Mouse (Mus musculus): ENCODE results near the gene Zfp882. TPM values are rescaled to one million over a fixed set of nuclear protein-coding genes. Genes with fewer than 3 reads are reported as not detected.
"Not testable (repeated sequence)": the region's sequence is repeated elsewhere in the genome, so short reads cannot be mapped to it uniquely, and the experiment has no call there.

Gene Zfp882
- polyA plus RNA-seq (2016; fragmentation: Nextera tagmentation; extraction: Ambion mirVana): 5.4 and 7.2 TPM in 2 replicates

GRCm38 (mm10) chr8:71908309-71909261, at the start of gene Zfp882, which contains the start of gene Zfp617:
Zfp882 (plus strand) TSS chr8:71908608.
Zfp617 (plus strand) TSS chr8:71908635.
- H3K9me3 ChIP-seq (replicated peaks): no peaks in the 10 kb centered on the region
- peaks cover 8% of the 10 kb centered on the region for H3K36me3 ChIP-seq
- DNase-seq (ENCODE audit: low spot score): peak; percentile 91
- WGBS: 7% methylated on average over 47 of the region's 47 CpGs
- H3K4me3 ChIP-seq: peak within 1 kb of the TSS; percentile 71
- peak within 1 kb of the TSS; percentile 97 for H3K27ac ChIP-seq
- no peaks in the 10 kb centered on the region for H3K27me3 ChIP-seq (ENCODE audit: low read depth, poor library complexity, severe bottlenecking)
- no peaks in the 10 kb centered on the region for H3K4me1 ChIP-seq

- not testable (repeated sequence) for H3K4me1 ChIP-seq; H3K27ac ChIP-seq; H3K9me3 ChIP-seq (replicated peaks); H3K4me3 ChIP-seq; H3K36me3 ChIP-seq; DNase-seq (ENCODE audit: low spot score); H3K27me3 ChIP-seq (ENCODE audit: low read depth, poor library complexity, severe bottlenecking)
- WGBS: 83% methylated on average over 1 of the region's 1 CpGs
These were observed 46.9 kb upstream of the Zfp882 start for GRCm38 (mm10) chr8:71861551-71861950.

DNA sequence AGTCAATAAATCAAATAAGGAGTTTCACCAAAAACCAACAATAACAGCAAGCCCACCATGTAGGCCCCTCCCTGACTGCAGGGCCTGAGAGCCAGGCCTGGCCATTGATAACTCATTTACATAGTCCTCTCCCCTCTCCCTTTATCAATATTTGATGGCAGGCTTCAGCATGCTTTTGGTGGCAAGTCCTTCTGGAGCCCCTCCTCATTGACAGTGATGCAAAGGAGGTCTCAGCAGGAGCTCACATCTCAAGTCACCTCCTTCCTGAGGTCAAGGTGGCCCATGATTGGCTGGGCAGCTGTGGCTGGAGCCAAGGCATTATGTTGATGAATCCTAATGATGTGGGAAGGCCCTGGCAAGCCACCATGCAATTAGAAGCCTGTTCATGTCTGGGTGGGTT, 46.4 kb upstream of the Zfp882 start:
- not testable (repeated sequence) for DNase-seq (ENCODE audit: low spot score); H3K36me3 ChIP-seq; H3K4me1 ChIP-seq; H3K27ac ChIP-seq; H3K4me3 ChIP-seq; H3K9me3 ChIP-seq (replicated peaks); H3K27me3 ChIP-seq (ENCODE audit: low read depth, poor library complexity, severe bottlenecking)

DNA sequence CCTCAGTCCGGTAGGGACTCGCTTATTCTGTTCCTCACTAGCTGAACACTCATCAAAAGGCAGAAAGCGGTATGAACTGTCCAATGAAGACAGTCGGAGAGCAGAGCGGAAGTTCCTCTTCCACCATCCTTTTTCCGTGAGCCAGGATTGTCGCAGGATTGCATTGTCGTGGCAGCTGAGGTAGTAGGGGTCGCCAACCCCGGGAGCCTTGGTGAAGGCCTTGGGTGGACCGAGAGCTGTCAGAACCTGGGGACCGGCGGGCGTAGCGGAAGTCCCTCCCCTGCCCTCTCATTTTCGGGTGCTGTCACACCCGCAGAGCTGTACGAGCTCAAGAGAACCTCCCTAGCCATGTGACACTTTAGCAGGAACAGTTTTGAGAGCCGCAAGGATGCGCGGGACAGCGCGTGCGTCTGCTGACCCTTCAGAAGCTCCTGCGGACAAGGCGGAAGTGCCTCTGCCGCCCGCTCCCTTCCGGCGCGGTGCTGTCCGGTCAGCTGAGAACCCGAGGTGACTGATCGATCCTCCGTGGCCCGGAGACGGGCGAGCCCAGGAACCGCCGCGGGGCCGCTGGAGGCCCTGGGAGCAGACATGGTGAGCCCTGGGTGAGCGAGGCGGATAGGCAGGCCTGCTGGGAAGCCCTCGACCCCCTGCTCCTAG, 26.7 kb upstream of the Zfp882 start, which contains the start of gene Zfp709:
Zfp709 (plus strand) TSS at position 402 of the 657 bp plus-strand sequence.
- peak; percentile 71 for DNase-seq (ENCODE audit: low spot score)
- 8% methylated on average over 45 of the region's 45 CpGs for WGBS
- peaks cover 3% of the 10 kb centered on the region for H3K9me3 ChIP-seq (replicated peaks)
- peak within 1 kb of the TSS; percentile 89 for H3K27ac ChIP-seq
- H3K4me1 ChIP-seq: peaks cover 11% of the 10 kb centered on the region
- H3K4me3 ChIP-seq: peak within 1 kb of the TSS; percentile 68
- peaks cover 20% of the 10 kb centered on the region for H3K36me3 ChIP-seq
- H3K27me3 ChIP-seq (ENCODE audit: low read depth, poor library complexity, severe bottlenecking): 0 out of 2 replicates have a peak, but pooled peaks cover 6% of the 10 kb centered on the region

- not testable (repeated sequence) for H3K4me3 ChIP-seq; H3K9me3 ChIP-seq (replicated peaks); H3K4me1 ChIP-seq; DNase-seq (ENCODE audit: low spot score); H3K27me3 ChIP-seq (ENCODE audit: low read depth, poor library complexity, severe bottlenecking); H3K36me3 ChIP-seq; H3K27ac ChIP-seq
- 51% methylated on average over 11 of the region's 11 CpGs for WGBS
These were observed 7.7 kb upstream of the Zfp882 start for GRCm38 (mm10) chr8:71900666-71901065.

GRCm38 (mm10) chr8:71903084-71903483, 5.3 kb upstream of the Zfp882 start:
- not testable (repeated sequence) for H3K27ac ChIP-seq; H3K36me3 ChIP-seq; DNase-seq (ENCODE audit: low spot score); H3K4me1 ChIP-seq; H3K9me3 ChIP-seq (replicated peaks); H3K27me3 ChIP-seq (ENCODE audit: low read depth, poor library complexity, severe bottlenecking); H3K4me3 ChIP-seq
- 87% methylated on average over 1 of the region's 1 CpGs for WGBS

DNA sequence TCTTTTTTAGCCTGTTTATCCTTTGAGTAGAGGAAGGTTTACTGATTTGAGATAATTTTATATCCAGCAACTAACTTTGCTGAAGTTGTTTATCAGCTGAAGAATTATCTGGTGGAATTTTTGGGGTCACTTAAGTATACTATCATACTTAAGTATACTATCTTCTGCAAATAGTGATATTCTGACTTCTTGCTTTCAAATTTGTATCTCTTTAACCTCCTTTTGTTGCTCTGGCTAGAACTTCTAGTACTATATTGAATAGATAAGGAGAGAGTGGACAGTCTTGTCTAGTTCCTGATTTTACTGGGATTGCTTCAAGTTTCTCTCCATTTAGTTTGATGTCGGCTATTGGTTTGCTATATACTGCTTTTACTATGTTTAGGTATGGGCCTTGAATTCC, 1.6 kb upstream of the Zfp882 start:
- Histone ChIP-seq H3K36me3 (no peaks in the 10 kb centered on the region), H3K9me3 (replicated peaks) (no peaks in the 10 kb centered on the region), H3K4me1 (no peaks in the 10 kb centered on the region), H3K27me3 (ENCODE audit: low read depth, poor library complexity, severe bottlenecking) (no peaks in the 10 kb centered on the region), H3K27ac (no peak overlapping the region), H3K4me3 (no peak overlapping the region)
- DNase-seq (ENCODE audit: low spot score): no peak
- 93% methylated on average over 1 of the region's 1 CpGs for WGBS

DNA sequence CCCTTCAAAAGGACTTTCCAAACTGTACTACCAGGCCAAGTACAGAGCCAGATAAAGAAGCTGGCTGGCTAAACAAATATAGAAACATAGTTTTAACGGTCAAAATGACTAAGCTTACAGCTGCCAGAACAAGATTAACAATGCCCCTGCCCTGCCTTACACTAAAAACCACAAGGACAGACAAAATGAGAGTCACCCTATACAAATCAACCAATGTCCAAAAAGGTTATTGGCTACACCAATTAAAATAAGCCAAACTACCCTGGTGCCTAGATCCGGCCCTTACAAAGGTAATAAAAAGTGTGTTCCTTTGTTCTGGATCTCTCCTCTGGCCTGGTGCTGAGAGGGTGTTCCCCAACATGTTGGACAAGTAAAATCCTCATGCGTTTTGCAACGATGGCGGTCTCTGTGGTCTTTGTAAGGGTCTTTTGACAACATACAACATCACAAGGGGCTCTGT, 580 bp upstream of the Zfp882 start:
- H3K4me3 ChIP-seq: peak overlapping the region; percentile 71

GRCm38 (mm10) chr8:71912286-71912685, 3.9 kb downstream of the Zfp882 start:
- 82% methylated on average over 2 of the region's 2 CpGs for whole genome bisulfite sequencing
- no peaks in the 10 kb centered on the region for H3K4me1 ChIP-seq
- no peak for DNase-seq (ENCODE audit: low spot score)
- peaks cover 40% of the 10 kb centered on the region for H3K36me3 ChIP-seq
- H3K4me3 ChIP-seq: no peak overlapping the region
- no peaks in the 10 kb centered on the region for H3K27me3 ChIP-seq (ENCODE audit: low read depth, poor library complexity, severe bottlenecking)
- H3K27ac ChIP-seq: no peak overlapping the region
- no peaks in the 10 kb centered on the region for H3K9me3 ChIP-seq (replicated peaks)

More for the DNA sequence above, 580 bp upstream of the Zfp882 start:
- Histone ChIP-seq H3K36me3 (0 out of 2 replicates have a peak, but pooled peaks cover under 1% of the 10 kb centered on the region), H3K9me3 (replicated peaks) (no peaks in the 10 kb centered on the region), H3K27ac (peak overlapping the region; percentile 97), H3K27me3 (ENCODE audit: low read depth, poor library complexity, severe bottlenecking) (no peaks in the 10 kb centered on the region), H3K4me1 (no peaks in the 10 kb centered on the region)
- WGBS: 97% methylated on average over 5 of the region's 5 CpGs
- DNase-seq (ENCODE audit: low spot score): no peak

GRCm38 (mm10) chr8:71922567-71923401, 14.4 kb downstream of the Zfp882 start:
- WGBS: under 1% methylated on average over 57 of the region's 57 CpGs

DNA sequence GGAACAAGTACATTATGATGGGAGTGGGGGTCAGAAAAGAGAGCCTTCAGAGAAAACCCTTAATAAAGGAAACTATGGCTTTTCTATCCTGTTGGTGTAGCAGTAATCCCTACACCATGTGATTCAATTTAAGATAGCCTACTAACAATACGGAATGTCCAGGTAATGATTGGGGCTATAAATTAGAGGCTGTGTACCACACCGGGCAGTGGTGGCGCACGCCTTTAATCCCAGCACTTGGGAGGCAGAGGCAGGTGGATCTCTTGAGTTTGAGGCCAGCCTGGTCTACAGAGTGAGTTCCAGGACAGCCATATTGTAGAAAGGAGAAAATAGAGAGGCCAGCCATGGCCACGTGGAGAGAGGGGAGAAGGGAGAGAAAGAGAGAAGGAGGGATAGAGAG, 17.4 kb downstream of the Zfp882 start:
- Histone ChIP-seq H3K36me3 (peaks cover 59% of the 10 kb centered on the region), H3K9me3 (replicated peaks) (no peaks in the 10 kb centered on the region), H3K4me1 (no peaks in the 10 kb centered on the region; the same call in 1 of the 2 replicates), H3K27ac (no peak overlapping the region), H3K27me3 (ENCODE audit: low read depth, poor library complexity, severe bottlenecking) (no peaks in the 10 kb centered on the region), H3K4me3 (no peak overlapping the region)
- no peak for DNase-seq (ENCODE audit: low spot score)
- 95% methylated on average over 5 of the region's 5 CpGs for WGBS

More at GRCm38 (mm10) chr8:71922567-71923401, 14.4 kb downstream of the Zfp882 start:
- DNase-seq (ENCODE audit: low spot score): peak; percentile 94
- no peaks in the 10 kb centered on the region for H3K27me3 ChIP-seq (ENCODE audit: low read depth, poor library complexity, severe bottlenecking)
- peak overlapping the region; percentile 96 for H3K27ac ChIP-seq
- H3K9me3 ChIP-seq (replicated peaks): no peaks in the 10 kb centered on the region
- no peaks in the 10 kb centered on the region; the same call in 1 of the 2 replicates for H3K4me1 ChIP-seq
- H3K4me3 ChIP-seq: peak overlapping the region; percentile 79
- H3K36me3 ChIP-seq: peaks cover 37% of the 10 kb centered on the region

DNA sequence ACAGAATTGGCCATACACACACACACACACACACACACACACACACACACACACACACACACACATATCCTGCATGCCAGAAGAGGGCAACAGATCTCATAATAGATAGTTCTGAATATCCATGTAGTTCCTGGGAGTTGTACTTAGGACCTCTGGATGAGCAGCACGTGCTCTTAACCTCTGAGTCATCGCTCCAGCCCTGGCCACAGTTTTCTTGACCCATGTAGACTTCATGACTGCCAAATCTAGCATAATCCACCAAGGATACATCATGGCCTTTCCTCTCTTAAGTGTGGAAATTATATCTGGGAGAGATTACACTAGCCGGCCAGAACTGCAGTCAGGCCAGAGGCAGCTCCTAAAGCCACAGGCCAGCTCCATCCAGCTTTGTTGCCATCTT, 18.1 kb downstream of the Zfp882 start:
- Histone ChIP-seq H3K4me1 (no peaks in the 10 kb centered on the region; the same call in 1 of the 2 replicates), H3K9me3 (replicated peaks) (0 out of 2 replicates have a peak, but pooled peaks cover under 1% of the 10 kb centered on the region), H3K27me3 (ENCODE audit: low read depth, poor library complexity, severe bottlenecking) (no peaks in the 10 kb centered on the region), H3K4me3 (no peak overlapping the region), H3K36me3 (peaks cover 66% of the 10 kb centered on the region), H3K27ac (no peak overlapping the region)
- DNase-seq (ENCODE audit: low spot score): no peak
- 96% methylated on average over 3 of the region's 3 CpGs for WGBS
